Mouse (Mus musculus) kidney, adult 11 months (tissue): ENCODE data around the gene Pde8a.

Experiments
- DNase-seq: peaks from one replicate; pipeline ENCODE4 v3.0.0; 2022

The Pde8a gene

GRCm38 (mm10) chr7:81212261-81212681 is 1.1 kb upstream of the Pde8a start:
- DNase-seq = peak; percentile 85

GRCm38 (mm10) chr7:81212697-81213346 is 574 bp upstream of the Pde8a start:
- peak; percentile 97 for DNase-seq

GRCm38 (mm10) chr7:81214153-81214907 is 934 bp downstream of the Pde8a start:
- no peak for DNase-seq

GRCm38 (mm10) chr7:81215950-81216349 is 2.6 kb downstream of the Pde8a start:
- peak; percentile 52 for DNase-seq

GRCm38 (mm10) chr7:81219321-81219720 is 5.9 kb downstream of the Pde8a start:
- peak; percentile 50 for DNase-seq

GRCm38 (mm10) chr7:81220381-81220780 is 7.0 kb downstream of the Pde8a start:
- no peak for DNase-seq

GRCm38 (mm10) chr7:81224260-81224659 is 10.9 kb downstream of the Pde8a start:
- no peak for DNase-seq

GRCm38 (mm10) chr7:81230091-81230792 is 16.8 kb downstream of the Pde8a start:
- no peak for DNase-seq

- no peak for DNase-seq
Measured at GRCm38 (mm10) chr7:81232674-81233073, 19.3 kb downstream of the Pde8a start.

GRCm38 (mm10) chr7:81235117-81235516 is 21.7 kb downstream of the Pde8a start:
- DNase-seq = no peak

GRCm38 (mm10) chr7:81235600-81236223 is 22.3 kb downstream of the Pde8a start:
- no peak for DNase-seq

- peak; percentile 75 for DNase-seq
Measured at GRCm38 (mm10) chr7:81243361-81243760, 30.0 kb downstream of the Pde8a start.

- DNase-seq = peak; percentile 65
Measured at GRCm38 (mm10) chr7:81249854-81250279, 36.5 kb downstream of the Pde8a start.

- DNase-seq = peak; percentile 84
Measured at GRCm38 (mm10) chr7:81250601-81251000, 37.2 kb downstream of the Pde8a start.

GRCm38 (mm10) chr7:81251521-81251920 is 38.1 kb downstream of the Pde8a start:
- DNase-seq = no peak

- peak; percentile 52 for DNase-seq
Measured at GRCm38 (mm10) chr7:81253317-81253716, 39.9 kb downstream of the Pde8a start.

- peak; percentile 73 for DNase-seq
Measured at GRCm38 (mm10) chr7:81254579-81254978, 41.2 kb downstream of the Pde8a start.

- DNase-seq = no peak
Measured at GRCm38 (mm10) chr7:81255456-81255855, 42.1 kb downstream of the Pde8a start.

- peak; percentile 78 for DNase-seq
Measured at GRCm38 (mm10) chr7:81256773-81257172, 43.4 kb downstream of the Pde8a start.

- no peak for DNase-seq
Measured at GRCm38 (mm10) chr7:81261548-81261947, 48.2 kb downstream of the Pde8a start.

GRCm38 (mm10) chr7:81272908-81273307 is 59.5 kb downstream of the Pde8a start:
- no peak for DNase-seq

- no peak for DNase-seq
Measured at GRCm38 (mm10) chr7:81278966-81279365, 65.6 kb downstream of the Pde8a start.

- DNase-seq = no peak
Measured at GRCm38 (mm10) chr7:81281240-81281639, 67.8 kb downstream of the Pde8a start.
